Mouse (Mus musculus): ENCODE measurements around the gene Nav2.

GRCm38 (mm10) chr7:49102223-49102622 is 193.7 kb downstream of the Nav2 start:
- TF ChIP-seq GATA1 (IDR thresholded peaks at IDR 0.05; ENCODE audit: borderline replicate concordance, low read length) (no peak), FLI1 (IDR thresholded peaks at IDR 0.05; ENCODE audit: low read length) (no peak)
